Mouse (Mus musculus) midbrain, embryonic 14.5 days (tissue): ENCODE data around the gene Clasp2. TPM values are rescaled to one million over a fixed set of nuclear protein-coding genes. Genes with fewer than 3 reads are reported as not detected.
A peak's percentile ranks its signal among the peaks of the same experiment; 100 is the strongest.

ENCODE experiments used
- ATAC-seq: fragments of 200-750 bp; cut with Nextera tagmentation; 2 replicates; pipeline ENCODE4 v1.8.0; 2017; ENCODE audit warnings: moderate number of reproducible peaks, moderate library complexity; ENCODE audit not compliant: low FRiP score, low TSS enrichment
- DNase-seq: peaks from one replicate; pipeline ENCODE4 v3.0.0-alpha.2; 2015
- H3K27ac ChIP-seq: fragments of 300-500 bp; sonication (generic); replicated peaks from 2 replicates; pipeline ENCODE4 v1.5.1; 2014; ENCODE audit warnings: mild to moderate bottlenecking, low read depth, low read length, moderate library complexity
- H3K27me3 ChIP-seq: fragments of 300-500 bp; sonication (generic); 2 replicates; pipeline ENCODE4 v1.6.1; 2014; ENCODE audit warnings: low read length, control low read depth, mixed read lengths; ENCODE audit not compliant: control insufficient read depth, insufficient read depth
- H3K36me3 ChIP-seq: fragments of 300-500 bp; sonication (generic); 2 replicates; pipeline ENCODE4 v1.6.1; 2014; ENCODE audit warnings: low read length, control low read depth; ENCODE audit not compliant: control insufficient read depth, insufficient read depth
- H3K4me1 ChIP-seq: fragments of 300-500 bp; sonication (generic); 2 replicates; pipeline ENCODE4 v1.6.1; 2014; ENCODE audit warnings: mild to moderate bottlenecking, antibody characterized with exemption, low read length, control low read depth; ENCODE audit not compliant: control insufficient read depth, insufficient read depth
- H3K4me2 ChIP-seq: fragments of 300-500 bp; sonication (generic); 2 replicates; pipeline ENCODE4 v1.6.1; 2014; ENCODE audit warnings: mild to moderate bottlenecking, low read length, moderate library complexity
- H3K4me3 ChIP-seq: fragments of 300-500 bp; sonication (generic); replicated peaks from 2 replicates; pipeline ENCODE4 v1.5.1; 2014; ENCODE audit warnings: low read depth, low read length
- H3K9ac ChIP-seq: fragments of 300-500 bp; sonication (generic); replicated peaks from 2 replicates; pipeline ENCODE4 v1.6.1; 2014; ENCODE audit warnings: mild to moderate bottlenecking, low read length, moderate library complexity
- H3K9me3 ChIP-seq: fragments of 300-500 bp; sonication (generic); 2 replicates; pipeline ENCODE4 v1.6.1; 2016; ENCODE audit warnings: low read length, control low read depth, mixed read lengths; ENCODE audit not compliant: control insufficient read depth
- WGBS: fragments of 180-500 bp; shearing (Covaris S2); extraction: QIAGEN DNeasy Blood & Tissue Kit; methylation state at CpG from one replicate; pipeline ENCODE4 v1.1.7; 2014; 5-methylcytosine and 5-hydroxymethylcytosine counted together
- polyA plus RNA-seq: library from polyadenylated mRNA; unstranded; fragments of >200 nt; fragmentation: Nextera tagmentation; extraction: Ambion mirVana; gene quantifications from 2 replicates; pipeline ENCODE4 v1.2.1, GENCODE M21; 2014

The Clasp2 gene
- polyA plus RNA-seq, 1 experiment from 2014 or later: 150 TPM

GRCm38 (mm10) chr9:113822150-113822549 lies 80.9 kb downstream of the Clasp2 start:
- no peak overlapping the region for H3K27ac ChIP-seq
- no peak overlapping the region for H3K9ac ChIP-seq
- no peak overlapping the region for H3K4me3 ChIP-seq
- DNase-seq (peak; percentile 47), ATAC-seq (no peak)
- no peaks in the 10 kb centered on the region for H3K27me3 ChIP-seq
- H3K36me3 ChIP-seq: peaks cover 9% of the 10 kb centered on the region
- no peaks in the 10 kb centered on the region for H3K4me1 ChIP-seq
- H3K4me2 ChIP-seq: no peak overlapping the region
- 60% methylated on average over 1 of the region's 1 CpGs for WGBS
- H3K9me3 ChIP-seq: no peaks in the 10 kb centered on the region

- Histone ChIP-seq H3K9ac (no peak overlapping the region), H3K27ac (no peak overlapping the region), H3K36me3 (peaks cover 3% of the 10 kb centered on the region; the same call in 1 of the 2 replicates), H3K27me3 (no peaks in the 10 kb centered on the region), H3K4me2 (no peak overlapping the region), H3K9me3 (no peaks in the 10 kb centered on the region), H3K4me1 (no peaks in the 10 kb centered on the region), H3K4me3 (no peak overlapping the region)
- no peak for DNase-seq
- 74% methylated on average over 9 of the region's 9 CpGs for WGBS
- no peak for ATAC-seq
Measured at GRCm38 (mm10) chr9:113828719-113829118, 87.4 kb downstream of the Clasp2 start.

- 91% methylated on average over 3 of the region's 3 CpGs for WGBS
- Histone ChIP-seq H3K27ac (no peak overlapping the region), H3K4me1 (no peaks in the 10 kb centered on the region), H3K27me3 (no peaks in the 10 kb centered on the region), H3K4me2 (no peak overlapping the region), H3K9me3 (no peaks in the 10 kb centered on the region), H3K36me3 (peaks cover 3% of the 10 kb centered on the region; the same call in 1 of the 2 replicates), H3K4me3 (no peak overlapping the region), H3K9ac (no peak overlapping the region)
- no peak for DNase-seq
- ATAC-seq: no peak
Measured at GRCm38 (mm10) chr9:113830219-113830618, 88.9 kb downstream of the Clasp2 start.

GRCm38 (mm10) chr9:113833481-113833880 lies 92.2 kb downstream of the Clasp2 start:
- no peak overlapping the region for H3K4me2 ChIP-seq
- DNase-seq (no peak), ATAC-seq (no peak)
- H3K4me1 ChIP-seq: no peaks in the 10 kb centered on the region
- H3K4me3 ChIP-seq: no peak overlapping the region
- H3K9ac ChIP-seq: no peak overlapping the region
- 90% methylated on average over 7 of the region's 7 CpGs for WGBS
- H3K36me3 ChIP-seq: peaks cover 12% of the 10 kb centered on the region; the same call in 1 of the 2 replicates
- H3K9me3 ChIP-seq: no peaks in the 10 kb centered on the region
- no peaks in the 10 kb centered on the region for H3K27me3 ChIP-seq
- H3K27ac ChIP-seq: no peak overlapping the region

DNA sequence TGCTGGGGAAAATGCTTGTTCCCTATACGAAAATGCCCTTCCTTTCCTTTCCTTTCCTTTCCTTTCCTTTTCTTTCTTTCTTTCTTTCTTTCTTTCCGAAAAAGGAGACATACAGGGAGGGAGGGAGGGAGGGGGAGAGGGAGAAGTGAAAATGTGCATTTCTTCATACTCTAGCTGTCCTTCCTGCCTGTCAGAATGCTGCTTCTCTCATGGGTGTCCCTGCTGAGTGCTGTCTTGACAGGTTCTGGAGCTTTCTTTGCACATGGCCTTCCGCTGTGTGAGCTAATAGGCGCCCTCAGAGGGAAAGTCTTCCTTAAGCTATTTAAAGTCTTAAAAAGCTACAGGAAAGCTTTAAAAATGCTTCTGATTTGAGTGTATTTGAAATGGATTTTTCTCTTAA lies 95.7 kb downstream of the Clasp2 start:
- Histone ChIP-seq H3K9ac (no peak overlapping the region), H3K4me1 (no peaks in the 10 kb centered on the region), H3K36me3 (peaks cover 22% of the 10 kb centered on the region), H3K27me3 (no peaks in the 10 kb centered on the region), H3K9me3 (no peaks in the 10 kb centered on the region), H3K27ac (no peak overlapping the region), H3K4me3 (no peak overlapping the region), H3K4me2 (no peak overlapping the region)
- ATAC-seq (no peak), DNase-seq (no peak)
- 96% methylated on average over 4 of the region's 4 CpGs for WGBS

- no peak for ATAC-seq
- H3K4me2 ChIP-seq: no peak overlapping the region
Measured at GRCm38 (mm10) chr9:113837461-113837860, 96.2 kb downstream of the Clasp2 start.

DNA sequence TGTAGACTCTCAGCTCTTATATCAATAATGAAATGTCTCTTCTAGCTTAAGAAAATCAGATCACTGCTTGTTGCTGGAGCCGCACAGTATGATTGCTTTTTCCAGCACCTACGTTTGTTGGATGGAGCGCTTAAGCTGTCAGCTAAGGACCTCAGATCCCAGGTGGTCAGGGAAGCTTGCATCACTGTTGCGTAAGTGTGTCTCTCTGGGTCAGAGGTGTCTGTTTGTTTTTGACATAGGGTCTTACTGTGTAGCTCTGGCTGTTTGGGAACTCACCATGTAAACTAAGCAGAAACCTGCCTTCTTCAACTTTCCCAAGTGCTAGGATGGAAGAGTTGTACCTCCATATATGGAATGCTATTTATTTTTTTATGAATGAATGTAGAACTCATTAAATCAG lies 102.8 kb downstream of the Clasp2 start:
- WGBS: 94% methylated on average over 4 of the region's 4 CpGs
- Histone ChIP-seq H3K36me3 (peaks cover 54% of the 10 kb centered on the region), H3K27ac (no peak overlapping the region), H3K9ac (no peak overlapping the region), H3K4me2 (no peak overlapping the region), H3K4me3 (no peak overlapping the region), H3K9me3 (no peaks in the 10 kb centered on the region), H3K4me1 (no peaks in the 10 kb centered on the region), H3K27me3 (no peaks in the 10 kb centered on the region)
- no peak for DNase-seq
- no peak for ATAC-seq

More at GRCm38 (mm10) chr9:113837461-113837860, 96.2 kb downstream of the Clasp2 start:
- H3K4me1 ChIP-seq: no peaks in the 10 kb centered on the region
- DNase-seq: no peak
- H3K27me3 ChIP-seq: no peaks in the 10 kb centered on the region
- WGBS: 93% methylated on average over 5 of the region's 5 CpGs
- H3K9ac ChIP-seq: no peak overlapping the region
- H3K27ac ChIP-seq: no peak overlapping the region
- no peak overlapping the region for H3K4me3 ChIP-seq
- H3K9me3 ChIP-seq: no peaks in the 10 kb centered on the region
- H3K36me3 ChIP-seq: peaks cover 22% of the 10 kb centered on the region

DNA sequence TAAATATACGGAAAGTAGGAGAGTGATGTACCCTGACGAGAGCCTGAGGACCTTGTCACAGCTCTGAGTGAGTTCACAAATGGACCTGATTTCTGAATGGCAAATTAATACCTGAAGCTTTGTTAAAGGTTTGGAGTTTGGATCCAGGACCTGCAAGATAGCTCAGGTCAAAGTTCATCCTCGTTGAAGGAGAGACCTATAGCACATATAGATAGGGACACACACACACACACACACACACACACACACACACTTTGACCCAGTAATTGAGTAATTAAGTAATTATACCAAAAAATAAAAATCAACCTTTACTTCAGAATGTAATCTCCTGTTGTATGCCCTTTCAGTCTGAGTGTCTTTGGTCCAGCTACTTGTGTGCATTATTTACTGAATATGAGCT lies 114.2 kb downstream of the Clasp2 start:
- ATAC-seq (no peak), DNase-seq (no peak)
- H3K4me1 ChIP-seq: no peaks in the 10 kb centered on the region
- H3K27me3 ChIP-seq: no peaks in the 10 kb centered on the region
- H3K9ac ChIP-seq: no peak overlapping the region
- WGBS: 95% methylated on average over 3 of the region's 3 CpGs
- no peak overlapping the region for H3K4me3 ChIP-seq
- peaks cover 80% of the 10 kb centered on the region for H3K36me3 ChIP-seq
- no peak overlapping the region for H3K27ac ChIP-seq
- no peak overlapping the region for H3K4me2 ChIP-seq
- H3K9me3 ChIP-seq: no peaks in the 10 kb centered on the region

DNA sequence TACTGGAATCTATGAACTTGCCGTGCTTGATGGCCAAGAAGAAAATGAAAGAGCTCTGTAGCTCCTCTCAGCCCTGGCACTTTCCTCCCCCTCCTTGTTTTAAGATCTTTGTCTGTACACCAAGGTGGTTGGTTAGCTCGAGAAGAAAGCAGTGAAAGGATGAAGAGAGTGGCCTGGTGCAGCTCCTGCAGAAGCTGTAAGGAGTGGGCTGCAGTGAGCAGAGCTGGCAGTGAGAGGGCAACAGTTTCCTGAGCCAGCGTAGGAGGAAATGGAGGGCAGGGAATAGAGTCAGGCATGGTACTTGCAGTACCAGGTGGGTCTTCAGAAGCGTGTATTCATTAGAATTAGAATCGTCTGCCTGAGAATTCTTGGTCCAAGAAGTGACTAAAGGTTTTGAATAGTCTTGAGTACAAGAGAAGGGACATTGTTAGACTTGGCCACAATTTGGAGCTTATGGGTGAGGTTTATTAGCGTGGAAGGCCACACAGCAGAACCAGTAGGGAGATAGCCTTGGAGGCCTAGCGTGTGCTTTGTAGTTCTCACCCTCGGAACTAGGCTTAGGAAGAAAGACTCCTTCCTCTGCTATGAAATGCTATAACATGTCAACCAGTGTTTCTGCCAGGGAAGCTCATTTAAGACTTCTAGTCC lies 116.1 kb downstream of the Clasp2 start:
- WGBS: 87% methylated on average over 8 of the region's 8 CpGs
- H3K4me1 ChIP-seq: no peaks in the 10 kb centered on the region
- H3K9me3 ChIP-seq: no peaks in the 10 kb centered on the region
- DNase-seq (no peak), ATAC-seq (no peak)
- no peak overlapping the region for H3K4me3 ChIP-seq
- H3K27me3 ChIP-seq: no peaks in the 10 kb centered on the region
- H3K36me3 ChIP-seq: peaks cover 74% of the 10 kb centered on the region
- H3K4me2 ChIP-seq: no peak overlapping the region
- no peak overlapping the region for H3K9ac ChIP-seq
- H3K27ac ChIP-seq: no peak overlapping the region
